Mouse (Mus musculus): ENCODE results near the gene Slc22a13. TPM values are rescaled to one million over a fixed set of nuclear protein-coding genes. Genes with fewer than 3 reads are reported as not detected.

The Slc22a13 gene
- total and polyA plus RNA-seq, 2 experiments from 2014 or later: 0.10 TPM; not detected in 1

DNA sequence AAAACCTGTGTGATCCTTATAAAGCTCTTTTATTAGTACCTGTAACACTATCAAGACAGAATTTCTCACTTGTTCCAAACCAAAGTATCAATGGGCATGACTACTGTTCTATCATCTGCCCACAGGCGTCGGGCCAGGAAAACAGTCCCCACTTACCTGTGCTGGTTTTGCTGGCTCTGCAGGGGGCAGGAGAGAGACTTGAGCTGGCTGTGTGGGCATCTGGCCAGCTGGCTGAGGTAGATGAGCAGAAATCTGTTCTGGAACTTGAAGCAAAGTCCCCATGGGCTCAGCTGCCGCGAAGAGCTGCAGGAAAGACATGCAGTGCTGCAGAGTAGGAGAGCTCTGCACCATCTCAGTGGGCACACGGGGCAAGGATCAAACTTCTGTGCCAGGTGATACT, 37.9 kb upstream of the Slc22a13 start:
- H3K36me3 ChIP-seq (ENCODE audit: insufficient read depth, low read length): peaks cover 24% of the 10 kb centered on the region
- no peak for TF ChIP-seq CTCF (IDR thresholded peaks at IDR 0.05)
- DNase-seq (ENCODE audit: low spot score): peak; percentile 9

DNA sequence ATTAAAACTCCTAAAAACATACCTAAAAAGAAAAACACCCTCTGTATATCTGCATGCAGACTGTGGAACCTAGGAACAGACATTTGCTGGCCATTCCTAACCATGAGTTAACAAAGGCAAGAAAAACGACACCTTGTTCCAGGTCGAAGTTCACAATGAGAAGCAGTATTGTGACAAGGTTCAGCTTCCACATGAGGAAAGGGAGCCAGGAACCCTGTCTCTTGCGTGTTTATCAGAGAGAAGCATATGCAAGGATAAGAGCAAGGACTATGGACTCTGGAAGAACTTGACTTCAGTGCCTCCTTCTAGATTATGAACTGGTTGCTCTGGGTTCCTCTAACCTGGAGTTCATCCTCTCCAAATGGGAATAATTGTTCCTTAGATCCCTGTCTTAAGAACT, 35.1 kb upstream of the Slc22a13 start:
- Histone ChIP-seq H3K9me3 (ENCODE audit: low read length) (no peaks in the 10 kb centered on the region), H3K4me1 (ENCODE audit: insufficient read depth, low read length) (no peaks in the 10 kb centered on the region), H3K9ac (replicated peaks; ENCODE audit: low read length, poor library complexity, severe bottlenecking) (no peak overlapping the region), H3K36me3 (ENCODE audit: insufficient read depth, low read length) (peaks cover 39% of the 10 kb centered on the region), H3K27ac (ENCODE audit: low read depth, low read length) (no peak overlapping the region), H3K4me3 (ENCODE audit: low read depth, low read length) (no peak overlapping the region), H3K4me2 (ENCODE audit: low read depth, low read length, poor library complexity, severe bottlenecking) (no peak overlapping the region), H3K27me3 (ENCODE audit: insufficient read depth, low read length) (no peaks in the 10 kb centered on the region)
- TF ChIP-seq CTCF (IDR thresholded peaks at IDR 0.05): no peak
- DNase-seq (ENCODE audit: low spot score): no peak
- ATAC-seq (ENCODE audit: low FRiP score): no peak
- WGBS: 93% methylated on average over 3 of the region's 3 CpGs

More for the DNA sequence above, 37.9 kb upstream of the Slc22a13 start:
- no peak overlapping the region for H3K9ac ChIP-seq (replicated peaks; ENCODE audit: low read length, poor library complexity, severe bottlenecking)
- H3K27ac ChIP-seq (ENCODE audit: low read depth, low read length): no peak overlapping the region
- H3K27me3 ChIP-seq (ENCODE audit: insufficient read depth, low read length): no peaks in the 10 kb centered on the region
- WGBS: 85% methylated on average over 5 of the region's 5 CpGs
- no peaks in the 10 kb centered on the region for H3K9me3 ChIP-seq (ENCODE audit: low read length)
- H3K4me2 ChIP-seq (ENCODE audit: low read depth, low read length, poor library complexity, severe bottlenecking): no peak overlapping the region
- no peaks in the 10 kb centered on the region for H3K4me1 ChIP-seq (ENCODE audit: insufficient read depth, low read length)
- H3K4me3 ChIP-seq (ENCODE audit: low read depth, low read length): no peak overlapping the region
- ATAC-seq (ENCODE audit: low FRiP score): no peak

DNA sequence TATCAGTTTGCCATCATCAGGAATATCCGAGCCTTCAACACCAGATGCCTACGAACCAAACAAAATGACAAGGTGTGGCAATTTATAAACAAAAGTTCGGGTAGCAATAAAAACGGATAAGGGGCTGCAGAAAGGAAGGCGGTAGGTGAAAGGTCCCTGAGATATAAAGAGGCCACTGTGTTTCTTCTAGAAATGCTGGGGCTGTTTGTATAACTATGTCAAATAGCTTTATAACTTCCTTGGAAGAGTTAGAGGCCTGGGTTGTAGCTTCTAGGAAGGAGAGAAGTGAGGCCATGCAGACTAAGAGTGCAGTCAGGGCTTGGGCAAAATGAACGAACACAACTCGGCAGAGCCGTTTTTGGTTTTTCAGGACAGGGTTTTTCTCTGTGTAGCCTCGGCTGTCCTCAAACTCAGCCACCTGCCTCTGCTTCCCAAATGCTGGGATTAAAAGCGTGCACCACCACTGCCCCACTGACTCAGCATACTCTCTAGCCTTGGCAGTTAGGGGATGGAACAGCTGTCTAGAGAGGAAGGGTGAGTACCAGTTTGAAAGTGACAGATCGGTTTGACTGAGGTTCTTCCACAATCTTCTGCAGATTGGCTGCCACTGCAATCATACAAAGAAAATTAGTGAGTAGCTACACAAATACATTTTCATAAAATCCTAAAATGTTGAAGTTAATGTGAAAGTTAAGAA, 32.4 kb upstream of the Slc22a13 start:
- no peak for ATAC-seq (ENCODE audit: low FRiP score)
- no peaks in the 10 kb centered on the region for H3K4me1 ChIP-seq (ENCODE audit: insufficient read depth, low read length)
- H3K27me3 ChIP-seq (ENCODE audit: insufficient read depth, low read length): no peaks in the 10 kb centered on the region
- no peak overlapping the region for H3K9ac ChIP-seq (replicated peaks; ENCODE audit: low read length, poor library complexity, severe bottlenecking)
- H3K4me3 ChIP-seq (ENCODE audit: low read depth, low read length): no peak overlapping the region
- DNase-seq (ENCODE audit: low spot score): no peak
- 92% methylated on average over 11 of the region's 11 CpGs for WGBS
- peaks cover 41% of the 10 kb centered on the region for H3K36me3 ChIP-seq (ENCODE audit: insufficient read depth, low read length)
- H3K9me3 ChIP-seq (ENCODE audit: low read length): no peaks in the 10 kb centered on the region
- no peak overlapping the region for H3K4me2 ChIP-seq (ENCODE audit: low read depth, low read length, poor library complexity, severe bottlenecking)
- no peak for TF ChIP-seq CTCF (IDR thresholded peaks at IDR 0.05)
- no peak overlapping the region for H3K27ac ChIP-seq (ENCODE audit: low read depth, low read length)

DNA sequence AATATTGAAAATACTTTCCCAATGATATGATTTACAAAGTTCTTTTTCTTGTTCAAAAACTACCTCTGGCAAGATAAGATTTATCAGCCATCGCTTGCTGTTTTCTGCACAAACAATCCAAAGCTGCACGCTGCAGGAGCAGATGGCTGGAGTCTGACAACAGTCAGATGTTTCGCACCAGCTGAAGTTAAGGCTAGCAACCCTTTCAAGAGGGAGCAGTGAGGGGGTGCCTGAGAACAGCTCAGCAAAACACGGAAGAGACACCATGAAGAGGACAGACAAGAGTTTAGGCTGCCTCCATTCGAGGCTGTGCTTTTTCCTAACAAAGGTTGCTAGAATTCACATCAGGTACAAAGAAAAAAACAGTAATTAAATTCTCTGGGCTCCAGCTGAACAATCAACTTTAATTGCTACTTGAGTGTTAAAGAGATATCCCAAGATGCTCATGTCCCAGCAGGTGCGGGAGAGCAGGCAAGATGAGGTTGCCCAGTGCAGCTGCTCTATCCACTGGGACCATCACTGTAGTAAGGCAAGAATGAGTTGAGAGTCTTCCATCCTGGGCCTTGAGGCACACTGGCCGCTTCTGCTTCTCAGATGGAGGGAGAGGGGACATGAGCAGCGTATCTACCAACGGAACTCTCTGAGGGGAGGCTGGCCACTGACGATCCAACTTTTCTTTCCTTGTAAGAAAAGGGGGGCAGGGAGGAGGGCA, 31.5 kb upstream of the Slc22a13 start:
- Histone ChIP-seq H3K4me3 (ENCODE audit: low read depth, low read length) (no peak overlapping the region), H3K27ac (ENCODE audit: low read depth, low read length) (no peak overlapping the region), H3K4me1 (ENCODE audit: insufficient read depth, low read length) (no peaks in the 10 kb centered on the region), H3K36me3 (ENCODE audit: insufficient read depth, low read length) (peaks cover 41% of the 10 kb centered on the region), H3K4me2 (ENCODE audit: low read depth, low read length, poor library complexity, severe bottlenecking) (no peak overlapping the region), H3K27me3 (ENCODE audit: insufficient read depth, low read length) (no peaks in the 10 kb centered on the region), H3K9me3 (ENCODE audit: low read length) (no peaks in the 10 kb centered on the region), H3K9ac (replicated peaks; ENCODE audit: low read length, poor library complexity, severe bottlenecking) (no peak overlapping the region)
- no peak for TF ChIP-seq CTCF (IDR thresholded peaks at IDR 0.05)
- no peak for ATAC-seq (ENCODE audit: low FRiP score)
- peak; percentile 3 for DNase-seq (ENCODE audit: low spot score)
- 87% methylated on average over 10 of the region's 10 CpGs for WGBS

DNA sequence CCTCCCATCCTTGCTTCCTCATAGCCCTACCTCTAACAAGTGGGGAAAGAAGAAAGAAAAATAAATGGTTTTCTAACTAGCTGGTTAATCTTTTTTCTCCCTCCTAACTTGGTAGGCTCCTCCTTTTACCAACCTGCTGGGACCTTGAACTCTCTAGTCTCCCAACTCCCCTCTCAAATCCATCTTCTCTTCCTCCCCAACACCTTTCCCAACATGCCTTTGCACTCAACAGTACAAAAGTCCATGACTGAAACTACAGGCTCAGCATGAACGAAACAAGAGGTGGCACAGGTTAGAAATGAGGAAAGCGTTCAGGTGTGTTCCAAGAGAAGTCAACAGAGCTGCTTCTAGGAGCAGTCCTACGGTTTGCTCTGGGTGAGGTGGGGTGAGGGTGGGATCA, 30.4 kb upstream of the Slc22a13 start:
- Histone ChIP-seq H3K27ac (ENCODE audit: low read depth, low read length) (no peak overlapping the region), H3K36me3 (ENCODE audit: insufficient read depth, low read length) (peaks cover 38% of the 10 kb centered on the region; the same call in 1 of the 2 replicates), H3K4me3 (ENCODE audit: low read depth, low read length) (no peak overlapping the region), H3K4me2 (ENCODE audit: low read depth, low read length, poor library complexity, severe bottlenecking) (no peak overlapping the region), H3K9ac (replicated peaks; ENCODE audit: low read length, poor library complexity, severe bottlenecking) (no peak overlapping the region), H3K27me3 (ENCODE audit: insufficient read depth, low read length) (no peaks in the 10 kb centered on the region), H3K4me1 (ENCODE audit: insufficient read depth, low read length) (no peaks in the 10 kb centered on the region), H3K9me3 (ENCODE audit: low read length) (no peaks in the 10 kb centered on the region)
- no peak for TF ChIP-seq CTCF (IDR thresholded peaks at IDR 0.05)
- 96% methylated on average over 3 of the region's 3 CpGs for whole genome bisulfite sequencing
- ATAC-seq (ENCODE audit: low FRiP score) (no peak), DNase-seq (ENCODE audit: low spot score) (no peak)

DNA sequence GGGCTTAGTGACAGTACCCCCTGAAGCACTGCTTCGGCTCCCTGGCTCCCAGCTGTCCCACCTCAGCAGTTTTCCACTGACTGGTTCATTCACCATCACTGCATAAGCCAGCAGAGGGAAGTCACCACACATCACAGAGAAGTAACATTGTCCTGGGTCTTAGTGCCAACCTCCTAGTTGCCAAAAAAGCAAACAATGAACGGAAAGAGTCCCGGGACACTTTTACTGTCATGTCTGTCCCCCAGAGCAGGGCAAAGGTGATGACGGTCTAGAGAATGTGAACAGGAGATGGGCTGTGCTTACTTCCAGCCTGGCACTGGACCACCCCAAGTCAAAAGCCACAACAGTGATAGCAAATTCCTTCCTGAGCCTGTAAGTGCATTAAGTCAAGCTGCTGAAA, 29.9 kb upstream of the Slc22a13 start:
- 87% methylated on average over 4 of the region's 4 CpGs for WGBS
- TF ChIP-seq CTCF (IDR thresholded peaks at IDR 0.05): no peak
- no peak for DNase-seq (ENCODE audit: low spot score)

More for the DNA sequence above, 29.9 kb upstream of the Slc22a13 start:
- Histone ChIP-seq H3K36me3 (ENCODE audit: insufficient read depth, low read length) (peaks cover 38% of the 10 kb centered on the region; the same call in 1 of the 2 replicates), H3K4me1 (ENCODE audit: insufficient read depth, low read length) (no peaks in the 10 kb centered on the region), H3K4me2 (ENCODE audit: low read depth, low read length, poor library complexity, severe bottlenecking) (no peak overlapping the region), H3K9me3 (ENCODE audit: low read length) (no peaks in the 10 kb centered on the region), H3K27me3 (ENCODE audit: insufficient read depth, low read length) (no peaks in the 10 kb centered on the region), H3K4me3 (ENCODE audit: low read depth, low read length) (no peak overlapping the region), H3K9ac (replicated peaks; ENCODE audit: low read length, poor library complexity, severe bottlenecking) (no peak overlapping the region), H3K27ac (ENCODE audit: low read depth, low read length) (no peak overlapping the region)
- ATAC-seq (ENCODE audit: low FRiP score): no peak
